Mouse (Mus musculus) kidney, adult 2 months (tissue): ENCODE data around the gene Cd86.

Source experiments
- CTCF ChIP-seq: fragments of 200-500 bp; conservative IDR thresholded peaks from 2 replicates; pipeline ENCODE4 v1.5.1; 2011; ENCODE audit warnings: low read depth, mild to moderate bottlenecking, control low read depth, low read length, moderate library complexity, mixed read lengths; ENCODE audit not compliant: insufficient read depth, insufficient read length
- POLR2A ChIP-seq: fragments of 200-500 bp; IDR thresholded peaks from one replicate; pipeline ENCODE4 v1.6.1; 2011; ENCODE audit warnings: low read depth, low read length, control low read depth

GRCm38 (mm10) chr16:36632229-36632628 lies 33.7 kb downstream of the Cd86 start:
- TF ChIP-seq CTCF (no peak), POLR2A (no peak)
